Mouse (Mus musculus) cerebellum, adult 2 months (tissue): ENCODE results near the gene Kbtbd12.

ENCODE experiments used
- CTCF ChIP-seq: fragments of 200-500 bp; IDR thresholded peaks from 2 replicates; pipeline ENCODE4 v1.5.1; 2011; ENCODE audit warnings: low read depth, mild to moderate bottlenecking, control low read depth, low read length, moderate library complexity, borderline replicate concordance; ENCODE audit not compliant: insufficient read depth
- POLR2A ChIP-seq: fragments of 200-500 bp; IDR thresholded peaks from 2 replicates; pipeline ENCODE4 v1.6.1; 2011; ENCODE audit warnings: low read length, control low read depth, borderline replicate concordance; ENCODE audit not compliant: insufficient read depth

DNA sequence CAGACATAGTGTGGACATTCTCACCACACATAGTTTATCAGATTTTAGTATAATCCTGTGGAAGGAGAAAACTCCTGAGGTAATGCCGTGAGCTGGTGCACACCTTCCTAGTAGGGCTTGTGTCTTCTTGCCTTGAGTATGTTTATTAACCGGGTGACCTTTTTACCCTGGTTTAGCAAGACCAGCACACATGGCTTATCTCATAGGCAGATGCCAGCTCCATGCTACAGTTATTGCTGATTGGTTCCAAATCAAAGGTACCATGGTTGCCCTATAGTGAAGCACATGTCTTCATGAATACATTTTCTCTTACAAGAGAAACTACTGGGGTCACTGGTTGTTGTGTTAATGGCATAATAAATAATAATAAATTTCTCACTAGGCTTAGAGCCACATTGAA is 38.1 kb upstream of the Kbtbd12 start:
- TF ChIP-seq CTCF: no peak
- TF ChIP-seq POLR2A: no peak
